Mouse (Mus musculus): ENCODE results near the gene Zfp800.

Zfp800 gene

GRCm38 (mm10) chr6:28202833-28203232, 195.0 kb downstream of the Zfp800 start:
- no peak for DNase-seq (ENCODE audit: low read depth)

- DNase-seq (ENCODE audit: low read depth): no peak
Measured at GRCm38 (mm10) chr6:28193901-28194300, 203.9 kb downstream of the Zfp800 start.

- no peak for DNase-seq (ENCODE audit: low read depth)
Measured at GRCm38 (mm10) chr6:28191935-28192334, 205.9 kb downstream of the Zfp800 start.
